Mouse (Mus musculus) cerebellum, postnatal 36 days (tissue): ENCODE measurements at regions not wholly inside any gene's neighbourhood (a gene's known extent, or its start where the extent isn't known, plus 50 kb on each side); places are given as distances from the start of the nearest gene placed in this dataset.

ENCODE experiments used
- DNase-seq, 2 experiments: peaks; one replicate each; pipeline ENCODE4 v3.0.0; 2021 to 2022; ENCODE audit warnings: mixed read lengths in 2 of 2

GRCm38 (mm10) chr1:73425049-73425448, 409.3 kb upstream of the Tnp1 start:
- no peak for DNase-seq

- DNase-seq, result no peak
Observed at GRCm38 (mm10) chr1:73418196-73418595, 402.5 kb upstream of the Tnp1 start.

DNA sequence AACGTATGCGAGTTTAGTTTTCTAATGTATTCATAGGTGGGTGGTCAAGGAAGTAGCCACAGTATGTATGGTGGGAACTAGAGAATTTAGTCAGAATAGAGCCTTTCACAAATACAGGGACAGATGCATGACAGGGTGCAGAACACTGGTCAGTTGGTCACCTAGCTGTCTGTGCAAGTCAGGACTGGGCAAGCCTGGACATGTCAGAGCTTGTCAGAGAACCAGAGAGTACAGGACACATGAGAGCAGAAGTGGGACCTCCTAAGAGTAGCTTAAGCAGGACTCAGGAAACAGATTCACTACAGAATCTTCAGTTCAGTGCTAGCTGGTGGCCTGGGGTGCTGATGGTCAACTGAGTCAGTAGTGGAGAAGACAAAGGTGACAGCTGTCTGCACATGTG, 395.7 kb upstream of the Tnp1 start:
- no peak for DNase-seq

GRCm38 (mm10) chr1:73399178-73399577, 383.5 kb upstream of the Tnp1 start:
- no peak for DNase-seq

GRCm38 (mm10) chr1:73395034-73395433, 379.3 kb upstream of the Tnp1 start:
- no peak for DNase-seq

DNA sequence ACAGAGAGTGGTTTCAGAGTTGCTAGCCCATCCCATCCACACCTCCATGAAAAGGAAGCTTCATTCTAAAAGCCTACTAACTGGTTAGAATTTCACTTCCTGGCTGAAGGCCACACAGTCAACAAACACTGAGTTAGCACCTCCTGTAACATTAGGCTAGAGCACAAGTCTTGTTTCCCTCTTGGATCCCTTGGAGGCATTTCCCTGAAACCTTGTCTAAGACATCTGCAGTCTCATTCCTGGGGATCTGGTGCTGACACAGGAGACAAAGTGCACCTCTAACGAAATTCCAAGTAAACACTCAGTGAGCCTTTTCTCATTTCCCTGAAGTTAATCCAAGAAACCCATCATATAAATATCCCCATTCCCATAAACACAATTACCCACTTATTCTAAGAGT, 378.8 kb upstream of the Tnp1 start:
- no peak for DNase-seq

DNA sequence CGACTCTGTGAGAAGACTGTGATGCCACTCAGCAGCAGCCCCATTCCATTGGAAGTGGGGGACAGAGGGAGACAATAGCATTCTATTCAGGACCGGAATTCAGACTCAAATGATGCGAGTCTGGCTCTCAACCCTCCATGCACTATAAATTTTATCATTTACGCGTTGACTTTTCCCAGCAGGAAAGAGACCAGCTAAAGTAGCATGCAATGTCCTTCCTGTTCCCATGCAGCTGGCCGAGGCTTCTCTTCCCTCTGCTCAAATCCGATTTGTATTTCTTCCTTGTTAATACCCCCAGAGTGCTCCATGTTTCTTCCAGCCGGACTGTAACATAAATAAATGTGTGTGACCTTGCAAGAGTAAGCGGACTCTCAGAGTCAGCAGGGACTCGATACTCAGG, 376.4 kb upstream of the Tnp1 start:
- no peak for DNase-seq

- no peak for DNase-seq
Observed at GRCm38 (mm10) chr1:73389976-73390375, 374.3 kb upstream of the Tnp1 start.

- DNase-seq, result no peak
Observed at GRCm38 (mm10) chr1:73389174-73389573, 373.5 kb upstream of the Tnp1 start.

- no peak for DNase-seq
Observed at GRCm38 (mm10) chr1:73381578-73381977, 365.9 kb upstream of the Tnp1 start.

- DNase-seq, result no peak
Observed at GRCm38 (mm10) chr1:73374531-73375375, 359.0 kb upstream of the Tnp1 start.

DNA sequence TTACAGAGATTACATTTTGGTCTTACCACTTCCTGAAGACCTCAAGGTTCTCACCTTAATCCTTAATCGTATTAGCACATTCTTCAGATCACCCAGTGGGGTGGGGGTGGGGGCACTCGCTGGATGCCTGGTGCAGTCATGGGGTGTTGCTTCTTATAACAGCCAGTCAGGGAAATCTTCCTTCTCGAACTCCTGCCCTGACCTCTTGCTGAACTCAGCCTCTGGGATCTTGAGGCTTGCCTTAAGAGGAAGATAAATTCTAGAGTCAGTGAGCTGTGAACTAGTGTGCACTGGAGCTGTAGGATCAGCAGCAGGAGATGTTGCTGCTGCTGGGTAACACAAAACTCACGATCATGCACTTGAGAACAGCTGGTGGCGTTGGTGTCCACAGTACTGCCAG, 352.5 kb upstream of the Tnp1 start:
- no peak for DNase-seq

DNA sequence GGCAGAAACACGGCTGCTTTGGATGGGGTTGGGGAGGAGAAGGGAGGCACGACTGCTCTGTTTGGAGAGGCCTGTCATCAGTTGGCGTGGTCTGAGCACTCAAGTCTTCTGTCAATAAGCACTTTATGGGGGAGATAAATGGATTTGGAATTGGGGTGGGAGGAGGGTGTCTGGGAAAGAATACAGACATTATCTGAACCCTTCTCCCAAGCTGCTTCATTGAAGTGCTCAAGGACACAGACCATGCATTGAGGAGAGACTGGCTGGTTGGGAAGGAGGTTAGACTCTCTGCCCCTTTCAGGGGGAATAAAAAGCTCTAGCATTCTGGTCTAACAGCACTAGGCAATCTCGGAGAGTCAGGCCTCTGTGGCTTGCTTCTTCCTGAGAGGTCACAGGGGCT, 350.1 kb upstream of the Tnp1 start:
- DNase-seq, result no peak

DNA sequence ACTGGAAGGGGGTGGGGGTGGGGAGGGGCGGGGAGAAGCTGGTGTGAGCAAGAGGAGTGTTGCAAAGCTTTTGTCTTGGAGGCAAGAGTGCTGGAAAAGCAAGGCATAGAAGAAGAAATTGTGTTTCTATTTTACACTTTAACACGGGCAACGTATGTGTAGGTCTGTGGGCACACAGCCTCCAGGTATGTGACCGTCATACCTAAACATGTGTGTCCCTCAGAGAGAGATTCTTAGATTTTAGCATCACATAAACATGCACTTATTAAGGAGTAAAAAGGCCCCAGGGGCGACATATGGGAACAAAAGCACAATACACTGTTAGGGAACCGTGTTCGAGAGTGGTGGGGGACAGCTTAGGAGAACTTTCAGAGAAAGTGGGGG, 348.6 kb upstream of the Tnp1 start:
- DNase-seq, result no peak

DNA sequence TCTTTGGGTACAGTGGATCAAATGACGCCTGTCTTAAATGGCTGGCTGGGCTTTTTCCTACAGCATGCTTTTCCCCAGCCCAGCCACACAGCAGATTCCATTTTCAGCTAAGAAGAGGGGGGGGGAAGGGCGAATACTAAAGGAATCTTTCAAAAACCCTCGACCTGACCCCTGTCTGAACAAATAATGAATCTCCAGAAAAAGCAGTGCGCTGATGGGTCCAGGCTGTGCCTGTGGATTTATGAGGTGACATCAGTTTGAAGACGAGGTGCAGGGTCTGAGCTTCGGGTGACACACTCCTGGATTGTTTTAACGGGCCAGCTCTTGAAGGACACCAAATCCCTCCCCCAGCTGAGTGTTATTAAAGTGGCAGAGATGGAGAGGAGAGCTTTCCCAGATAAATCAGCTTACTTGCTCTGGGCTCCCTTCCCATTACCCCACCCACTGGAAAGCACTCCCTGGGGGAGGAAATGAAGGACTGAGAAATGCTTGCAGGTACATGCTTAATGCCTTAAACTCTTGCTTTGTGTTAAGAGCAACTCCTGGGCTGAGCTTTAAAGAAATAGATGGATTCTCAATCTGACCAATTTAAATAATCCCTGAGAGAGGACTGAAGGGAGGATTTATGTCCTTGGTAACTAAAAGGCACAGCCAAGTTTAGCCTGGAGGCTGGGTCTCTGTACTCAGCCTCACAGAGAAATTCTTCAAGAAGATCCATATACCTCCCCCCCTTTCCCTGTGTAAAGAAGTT, 348.0 kb upstream of the Tnp1 start:
- no peak for DNase-seq

GRCm38 (mm10) chr1:73362122-73362521, 346.4 kb upstream of the Tnp1 start:
- DNase-seq, result no peak

DNA sequence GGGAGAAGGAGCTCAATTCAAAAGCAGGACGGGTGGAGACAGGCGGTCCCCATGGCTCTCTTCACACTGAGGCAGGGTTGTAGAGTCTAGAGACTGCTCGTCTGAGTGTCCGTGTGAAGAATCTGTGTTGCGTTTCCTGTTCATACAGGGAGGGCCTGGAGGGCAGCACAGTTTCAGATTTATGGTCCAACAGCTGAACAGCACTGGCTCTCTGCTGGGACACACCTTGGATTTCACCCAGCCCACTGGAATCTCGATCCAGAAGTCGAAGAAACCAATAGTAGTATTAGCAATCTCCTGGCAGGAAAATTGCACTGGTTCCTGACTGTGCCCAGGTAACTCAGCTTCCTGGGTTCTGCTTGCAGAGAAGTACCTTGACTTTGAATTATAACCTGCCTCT, 345.6 kb upstream of the Tnp1 start:
- DNase-seq, result no peak

GRCm38 (mm10) chr1:73354447-73354846, 338.7 kb upstream of the Tnp1 start:
- no peak for DNase-seq

DNA sequence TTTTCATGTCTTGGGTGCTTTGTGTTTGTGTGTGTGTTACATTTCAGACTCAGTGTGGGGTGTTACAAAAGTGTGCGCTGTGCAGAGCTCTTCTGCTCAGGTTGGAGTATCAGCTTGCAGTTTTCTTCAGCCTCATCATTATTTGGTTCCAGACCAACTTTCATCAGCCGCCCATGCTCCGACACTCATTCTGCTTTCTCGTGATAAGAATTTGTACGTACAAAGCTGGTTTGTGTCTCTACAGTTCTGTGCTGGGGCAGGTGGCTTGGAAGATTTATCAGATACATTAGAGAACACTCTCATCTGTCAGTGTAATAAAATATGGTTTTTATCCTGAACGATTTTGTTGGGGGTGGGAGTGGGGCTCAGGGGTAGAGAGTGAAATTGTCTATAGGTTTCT, 332.8 kb upstream of the Tnp1 start:
- DNase-seq, result no peak

GRCm38 (mm10) chr1:73344587-73344986, 328.9 kb upstream of the Tnp1 start:
- no peak for DNase-seq

GRCm38 (mm10) chr1:73341911-73342310, 326.2 kb upstream of the Tnp1 start:
- no peak for DNase-seq

DNA sequence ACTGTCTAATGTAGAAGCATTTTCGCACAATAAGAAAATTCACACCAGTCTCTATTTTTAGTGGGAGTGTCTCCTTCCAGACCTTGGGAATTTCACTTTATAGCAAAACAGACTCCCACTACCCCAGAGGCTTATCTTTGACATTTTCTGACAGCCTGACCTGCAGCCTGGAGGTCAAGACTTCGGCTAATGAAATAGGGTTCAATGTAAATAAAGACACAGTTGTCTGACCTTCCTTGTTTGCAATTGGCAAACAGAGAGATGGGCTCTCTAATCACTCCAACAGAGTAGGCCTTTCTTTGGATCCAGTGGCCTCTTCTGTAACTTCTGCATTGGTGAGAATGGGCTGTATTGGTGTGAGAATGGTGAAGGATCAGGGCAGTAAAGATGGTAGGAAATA, 321.7 kb upstream of the Tnp1 start:
- DNase-seq, result no peak

DNA sequence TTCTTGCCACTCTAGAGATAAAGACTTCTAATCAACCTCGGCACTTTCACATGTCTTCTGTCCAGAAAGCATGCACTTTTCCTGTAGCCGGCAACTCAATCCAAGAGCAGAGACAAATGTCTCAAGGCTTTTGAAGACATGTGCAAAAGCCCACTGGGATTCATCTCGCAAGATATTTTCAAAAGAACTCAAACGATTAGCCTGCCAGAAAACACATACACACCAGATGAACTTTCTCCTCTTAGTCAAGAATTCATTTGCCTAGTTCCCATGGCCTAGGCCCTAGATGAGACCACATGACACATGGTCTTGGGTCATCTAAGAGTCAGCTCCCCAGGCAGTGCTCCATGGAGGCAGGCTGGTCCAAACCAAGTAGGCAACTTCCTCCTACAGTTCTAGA, 293.8 kb upstream of the Tnp1 start:
- no peak for DNase-seq

DNA sequence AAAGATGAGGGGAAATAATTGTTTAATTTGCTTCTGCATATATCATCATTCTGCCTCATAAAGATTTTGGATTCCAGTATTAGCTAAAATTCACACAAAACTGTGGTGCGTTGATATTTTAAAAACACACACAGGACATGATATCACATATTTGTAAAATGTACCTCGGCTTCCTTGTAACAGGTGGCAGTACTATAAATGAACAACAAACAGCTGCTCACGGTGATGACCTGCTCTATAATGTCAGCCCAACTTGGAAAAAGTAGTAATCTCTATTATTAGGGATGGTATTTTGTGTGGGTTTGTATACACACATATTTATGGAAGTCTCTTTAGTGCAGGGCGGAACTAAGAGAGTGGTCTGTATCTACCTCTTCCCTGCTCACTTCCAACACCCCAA, 292.7 kb upstream of the Tnp1 start:
- no peak for DNase-seq

- no peak for DNase-seq
Observed at GRCm38 (mm10) chr1:73307194-73307593, 291.5 kb upstream of the Tnp1 start.
